Mouse (Mus musculus): ENCODE results near the gene Scgb1b7. TPM values are rescaled to one million over a fixed set of nuclear protein-coding genes. Genes with fewer than 3 reads are reported as not detected.
"Not testable (repeated sequence)": the region's sequence is repeated elsewhere in the genome, so short reads cannot be mapped to it uniquely, and the experiment has no call there.

Scgb1b7 gene
- not detected for total RNA-seq (2021)
- long read RNA-seq, result 0 reads

GRCm38 (mm10) chr7:31712365-31712764, at the start of gene Scgb1b7:
Scgb1b7 (plus strand) TSS chr7:31712665.
- not testable (repeated sequence) for DNase-seq (ENCODE audit: low spot score in 2 of 2)

- not testable (repeated sequence) for DNase-seq (ENCODE audit: low spot score in 2 of 2)
Measured at GRCm38 (mm10) chr7:31705657-31706056, 6.8 kb upstream of the Scgb1b7 start, which contains the start of gene Scgb2b7. Scgb2b7 (minus strand) TSS chr7:31705757.

Other genes starting within 250 kb of the Scgb1b7 start
- not detected for gene Scgb2b7, start 6.9 kb upstream of the Scgb1b7 start, total RNA-seq (2021)